In the genomic region with DNA sequence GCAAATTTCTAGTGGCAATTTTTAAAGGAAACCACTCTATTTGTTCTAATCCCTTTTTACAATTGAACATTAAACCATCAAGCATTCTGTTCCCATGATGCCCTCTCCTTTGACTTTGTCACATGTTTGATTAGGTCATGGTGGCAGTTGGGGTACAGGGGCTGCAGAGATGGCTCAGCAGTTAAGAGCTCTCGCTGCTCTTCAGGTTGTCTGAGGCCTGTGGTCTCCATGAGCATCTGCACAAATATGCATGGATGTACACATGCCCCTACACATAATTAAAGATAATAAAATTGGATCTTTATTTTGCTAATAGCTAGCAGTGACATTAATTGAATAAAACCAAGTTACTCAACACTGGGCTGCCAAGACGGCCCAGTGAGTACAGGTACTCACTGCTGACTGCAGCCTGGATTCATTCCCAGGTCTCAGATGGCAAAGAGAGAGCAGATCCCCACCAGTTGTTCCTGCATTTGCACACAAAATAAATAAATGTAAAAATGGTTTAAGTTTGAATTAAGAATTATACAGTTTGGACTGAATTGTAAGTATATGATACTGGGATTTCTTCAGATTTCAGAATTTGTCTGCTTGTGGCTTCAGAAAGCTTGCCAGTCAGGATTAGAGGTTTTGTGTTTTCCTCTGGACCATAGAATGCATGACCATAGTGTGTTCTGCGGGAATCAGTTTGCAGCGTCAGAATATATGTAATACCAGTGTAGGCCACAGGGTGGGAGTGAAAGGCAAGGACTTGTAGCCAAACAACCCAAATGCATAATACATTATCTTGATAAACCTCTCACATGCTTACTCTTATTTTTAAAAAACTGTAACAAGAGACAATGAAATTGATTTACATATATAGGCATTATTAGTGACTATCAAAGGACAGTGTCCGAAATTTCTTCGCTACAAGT, we compare ENCODE assay signal across 8 mouse cellular contexts.
A peak's percentile ranks its signal among the peaks of the same experiment; 100 is the strongest.
DNase-seq lines count a peak whose midpoint lies in the region; ATAC-seq lines count a peak whose summit lies in the region.

No protein-coding gene starts in this region.

- H3K27ac ChIP-seq in kidney, embryonic 15.5 days, result no peak overlapping the region

- H3K4me2 ChIP-seq in kidney, embryonic 15.5 days, result no peak overlapping the region

- H3K9ac ChIP-seq in kidney, embryonic 15.5 days, result no peak overlapping the region

- no peak for ATAC-seq in kidney, embryonic 15.5 days (replicated peaks; ENCODE audit: low FRiP score)
- peak; percentile 96 for ATAC-seq in megakaryocyte progenitor cell, adult 5-6 weeks (replicated peaks; ENCODE audit: poor library complexity)

- no peaks in the 10 kb centered on the region for H3K9me3 ChIP-seq in kidney, embryonic 15.5 days (replicated peaks)

- no peak overlapping the region for H3K4me3 ChIP-seq in kidney, embryonic 15.5 days (replicated peaks)

- WGBS in kidney, embryonic 15.5 days, result 57% methylated on average over 6 of the region's 6 CpGs

- no peaks in the 10 kb centered on the region for H3K27me3 ChIP-seq in kidney, embryonic 15.5 days

- DNase-seq in kidney, adult 8-10 months, result peak; percentile 13 to 38
- DNase-seq in ZHBTc4 (ENCODE audit: low read depth, low spot score), result peak; percentile 54
- DNase-seq in embryo, embryonic 10 days (ENCODE audit: low spot score), result peak; percentile 69
- peak; percentile 53 to 72 for DNase-seq in heart, postnatal 10 days
- DNase-seq in layer of hippocampus, adult 9-11 months, result peak; percentile 38
- peak; percentile 46 to 49 for DNase-seq in right cerebral cortex, postnatal 36 days (ENCODE audit: low spot score in 2 of 2)

- H3K4me1 ChIP-seq in kidney, embryonic 15.5 days, result no peaks in the 10 kb centered on the region

- intact Hi-C loops in heart, postnatal 10 days (cut with DNase I), result loop anchor here (1.0 to 10.0 kb wide), 3 partner anchors 325 to 982 kb away; no protein-coding TSS in a partner anchor

- no peaks in the 10 kb centered on the region for H3K36me3 ChIP-seq in kidney, embryonic 15.5 days
